Mouse (Mus musculus) MEL (cell line): ENCODE results near the gene Mtx1. TPM values are rescaled to one million over a fixed set of nuclear protein-coding genes. Genes with fewer than 3 reads are reported as not detected.

ENCODE experiments used
- DNase-seq: peaks from one replicate; pipeline ENCODE4 v3.0.0; 2011; ENCODE audit warnings: low read depth, low spot score
- H3K27ac ChIP-seq: 2 replicates; pipeline ENCODE4 v1.5.1; 2012; ENCODE audit warnings: low read depth, mild to moderate bottlenecking, control low read depth, low read length, moderate library complexity; ENCODE audit not compliant: control insufficient read depth
- H3K27me3 ChIP-seq, 2 experiments: fragments of 150-350 bp in 1 of 2; sonication (generic) in 1 of 2; 2 replicates each; pipeline ENCODE4 v1.6.1; 2012; ENCODE audit warnings: low read length in 2 of 2, mild to moderate bottlenecking in 2 of 2, improper control_type of control experiment in 1 of 2, moderate library complexity in 1 of 2; ENCODE audit not compliant: insufficient read depth in 2 of 2, control insufficient read depth in 1 of 2
- H3K36me3 ChIP-seq, 2 experiments: 2 replicates each; pipeline ENCODE4 v1.6.1; 2012 to 2014; ENCODE audit warnings: low read length in 2 of 2, improper control_type of control experiment in 1 of 2, inconsistent platforms in 1 of 2, mild to moderate bottlenecking in 1 of 2; ENCODE audit not compliant: insufficient read depth in 2 of 2, control insufficient read depth in 1 of 2
- H3K4me1 ChIP-seq, 2 experiments: fragments of 150-350 bp in 1 of 2; sonication (generic) in 1 of 2; 2 replicates each; pipeline ENCODE4 v1.6.1; 2012; ENCODE audit warnings: low read length in 2 of 2, improper control_type of control experiment in 1 of 2, mild to moderate bottlenecking in 1 of 2; ENCODE audit not compliant: insufficient read depth in 2 of 2, control insufficient read depth in 1 of 2
- H3K4me3 ChIP-seq, 2 experiments: fragments of 150-350 bp in 1 of 2; sonication (generic) in 1 of 2; 2 replicates each; pipeline ENCODE4 v1.5.1; 2012; ENCODE audit warnings: low read depth in 2 of 2, low read length in 2 of 2, mild to moderate bottlenecking in 2 of 2, moderate library complexity in 2 of 2, control low read depth in 1 of 2, improper control_type of control experiment in 1 of 2; ENCODE audit not compliant: control insufficient read depth in 1 of 2, insufficient read depth in 1 of 2
- H3K79me2 ChIP-seq: 2 replicates; pipeline ENCODE4 v1.6.1; 2012; ENCODE audit warnings: mild to moderate bottlenecking, low read length, moderate library complexity; ENCODE audit not compliant: control insufficient read depth, poor library complexity, insufficient read depth
- H3K9ac ChIP-seq: 2 replicates; pipeline ENCODE4 v1.6.1; 2012; ENCODE audit warnings: low read depth, mild to moderate bottlenecking, control low read depth, low read length, moderate library complexity; ENCODE audit not compliant: control insufficient read depth, poor library complexity, severe bottlenecking
- H3K9me3 ChIP-seq: fragments of 150-350 bp; sonication (generic); replicated peaks from 2 replicates; pipeline ENCODE4 v1.6.1; 2012; ENCODE audit warnings: mild to moderate bottlenecking, low read length, improper control_type of control experiment, moderate library complexity; ENCODE audit not compliant: insufficient read depth
- BHLHE40 ChIP-seq: IDR thresholded peaks from 2 replicates; pipeline ENCODE4 v1.6.1; 2012; ENCODE audit warnings: low read depth, mild to moderate bottlenecking, inconsistent platforms, low read length, improper control_type of control experiment, borderline replicate concordance
- CHD1 ChIP-seq: IDR thresholded peaks from 2 replicates; pipeline ENCODE4 v1.6.1; 2012; ENCODE audit warnings: low read depth, mild to moderate bottlenecking, inconsistent platforms, low read length, improper control_type of control experiment
- CTCF ChIP-seq, 3 experiments: IDR thresholded peaks in 2 of 3; conservative IDR thresholded peaks in 1 of 3; 2 replicates each; pipeline ENCODE4 v1.5.1; 2011 to 2012; ENCODE audit warnings: low read length in 3 of 3, low read depth in 2 of 3, mild to moderate bottlenecking in 2 of 3, improper control_type of control experiment in 1 of 3, inconsistent platforms in 1 of 3, mixed read lengths in 1 of 3, moderate library complexity in 1 of 3; ENCODE audit not compliant: control insufficient read depth in 1 of 3, insufficient read depth in 1 of 3, poor library complexity in 1 of 3, severe bottlenecking in 1 of 3
- E2F4 ChIP-seq: IDR thresholded peaks from 2 replicates; pipeline ENCODE4 v1.6.1; 2011; ENCODE audit warnings: low read depth, low read length, improper control_type of control experiment, borderline replicate concordance
- ELF1 ChIP-seq: IDR thresholded peaks from 2 replicates; pipeline ENCODE4 v1.6.1; 2014; ENCODE audit warnings: low read depth, mild to moderate bottlenecking, inconsistent platforms, low read length, improper control_type of control experiment, moderate library complexity
- EP300 ChIP-seq, 2 experiments: IDR thresholded peaks; 2 replicates each; pipeline ENCODE4 v1.6.1; 2011; ENCODE audit warnings: improper control_type of control experiment in 2 of 2, low read length in 2 of 2, low read depth in 1 of 2, mild to moderate bottlenecking in 1 of 2
- ETS1 ChIP-seq: IDR thresholded peaks from 2 replicates; pipeline ENCODE4 v1.6.1; 2012; ENCODE audit warnings: low read depth, mild to moderate bottlenecking, inconsistent platforms, low read length, improper control_type of control experiment, moderate library complexity
- GABPA ChIP-seq: IDR thresholded peaks from 2 replicates; pipeline ENCODE4 v1.6.1; 2012; ENCODE audit warnings: low read depth, mild to moderate bottlenecking, inconsistent platforms, low read length, improper control_type of control experiment, moderate library complexity
- GATA1 ChIP-seq: IDR thresholded peaks from 2 replicates; pipeline ENCODE4 v1.6.1; 2011; ENCODE audit warnings: low read depth, low read length, improper control_type of control experiment
- HCFC1 ChIP-seq: IDR thresholded peaks from 2 replicates; pipeline ENCODE4 v1.6.1; 2012; ENCODE audit warnings: low read depth, mild to moderate bottlenecking, inconsistent platforms, low read length, improper control_type of control experiment, moderate library complexity
- JUND ChIP-seq: IDR thresholded peaks from 2 replicates; pipeline ENCODE4 v1.6.1; 2011; ENCODE audit warnings: low read depth, mild to moderate bottlenecking, improper control_type of control experiment, low read length
- KAT2A ChIP-seq: conservative IDR thresholded peaks from 2 replicates; pipeline ENCODE4 v1.6.1; 2012; ENCODE audit warnings: low read depth, low read length, improper control_type of control experiment, inconsistent platforms
- MAX ChIP-seq: IDR thresholded peaks from 2 replicates; pipeline ENCODE4 v1.6.1; 2011; ENCODE audit warnings: low read length, improper control_type of control experiment
- MAZ ChIP-seq: IDR thresholded peaks from 2 replicates; pipeline ENCODE4 v1.6.1; 2012; ENCODE audit warnings: low read depth, mild to moderate bottlenecking, inconsistent platforms, low read length, improper control_type of control experiment
- MEF2A ChIP-seq: IDR thresholded peaks from 2 replicates; pipeline ENCODE4 v1.6.1; 2014; ENCODE audit warnings: low read depth, mild to moderate bottlenecking, inconsistent platforms, low read length, improper control_type of control experiment; ENCODE audit not compliant: poor library complexity, insufficient replicate concordance, severe bottlenecking; ENCODE audit errors: extremely low read depth
- MXI1 ChIP-seq: IDR thresholded peaks from 2 replicates; pipeline ENCODE4 v1.6.1; 2011; ENCODE audit warnings: mild to moderate bottlenecking, low read depth, low read length, improper control_type of control experiment
- MYB ChIP-seq: IDR thresholded peaks from 2 replicates; pipeline ENCODE4 v1.6.1; 2011; ENCODE audit warnings: mild to moderate bottlenecking, low read depth, low read length, improper control_type of control experiment
- MYC ChIP-seq: IDR thresholded peaks from 2 replicates; pipeline ENCODE4 v1.6.1; 2011; ENCODE audit warnings: low read depth, mild to moderate bottlenecking, low read length, improper control_type of control experiment, moderate library complexity
- NELFE ChIP-seq: IDR thresholded peaks from 2 replicates; pipeline ENCODE4 v1.6.1; 2011; ENCODE audit warnings: low read depth, low read length, improper control_type of control experiment
- NRF1 ChIP-seq: IDR thresholded peaks from 2 replicates; pipeline ENCODE4 v1.6.1; 2014; ENCODE audit warnings: low read depth, mild to moderate bottlenecking, inconsistent platforms, low read length, improper control_type of control experiment, moderate library complexity; ENCODE audit not compliant: poor library complexity, insufficient read depth, severe bottlenecking
- POLR2A ChIP-seq, 2 experiments: IDR thresholded peaks; 2 replicates each; pipeline ENCODE4 v1.6.1; 2011 to 2012; ENCODE audit warnings: low read length in 2 of 2, mild to moderate bottlenecking in 2 of 2, control low read depth in 1 of 2, improper control_type of control experiment in 1 of 2, low read depth in 1 of 2, moderate library complexity in 1 of 2; ENCODE audit not compliant: control insufficient read depth in 1 of 2, insufficient read depth in 1 of 2, poor library complexity in 1 of 2
- RAD21 ChIP-seq: IDR thresholded peaks from 2 replicates; pipeline ENCODE4 v1.6.1; 2011; ENCODE audit warnings: mild to moderate bottlenecking, low read depth, low read length, improper control_type of control experiment
- RCOR1 ChIP-seq: IDR thresholded peaks from 2 replicates; pipeline ENCODE4 v1.6.1; 2012; ENCODE audit warnings: low read depth, mild to moderate bottlenecking, inconsistent platforms, low read length, improper control_type of control experiment
- SIN3A ChIP-seq: IDR thresholded peaks from 2 replicates; pipeline ENCODE4 v1.6.1; 2012; ENCODE audit warnings: low read length, improper control_type of control experiment, inconsistent platforms
- SMC3 ChIP-seq: IDR thresholded peaks from 2 replicates; pipeline ENCODE4 v1.6.1; 2011; ENCODE audit warnings: low read depth, low read length, improper control_type of control experiment
- TAL1 ChIP-seq: IDR thresholded peaks from 2 replicates; pipeline ENCODE4 v1.6.1; 2012; ENCODE audit warnings: mild to moderate bottlenecking, inconsistent platforms, low read length, moderate library complexity, mixed read lengths
- TBP ChIP-seq: IDR thresholded peaks from 2 replicates; pipeline ENCODE4 v1.8.0; 2011; ENCODE audit warnings: low read depth, low read length, improper control_type of control experiment
- TCF12 ChIP-seq: IDR thresholded peaks from 2 replicates; pipeline ENCODE4 v1.6.1; 2014; ENCODE audit warnings: low read depth, mild to moderate bottlenecking, inconsistent platforms, low read length, improper control_type of control experiment, moderate library complexity
- UBTF ChIP-seq: IDR thresholded peaks from 2 replicates; pipeline ENCODE4 v1.6.1; 2012; ENCODE audit warnings: low read depth, mild to moderate bottlenecking, inconsistent platforms, low read length, improper control_type of control experiment, moderate library complexity, borderline replicate concordance; ENCODE audit not compliant: insufficient read depth
- USF1 ChIP-seq: IDR thresholded peaks from 2 replicates; pipeline ENCODE4 v1.6.1; 2014; ENCODE audit warnings: low read depth, mild to moderate bottlenecking, inconsistent platforms, low read length, improper control_type of control experiment, moderate library complexity
- USF2 ChIP-seq, 2 experiments: IDR thresholded peaks; 2 replicates each; pipeline ENCODE4 v1.6.1; 2011 to 2012; ENCODE audit warnings: improper control_type of control experiment in 2 of 2, low read length in 2 of 2, borderline replicate concordance in 1 of 2, inconsistent platforms in 1 of 2, low read depth in 1 of 2, mild to moderate bottlenecking in 1 of 2; ENCODE audit not compliant: insufficient read depth in 1 of 2
- ZC3H11A ChIP-seq: IDR thresholded peaks from 2 replicates; pipeline ENCODE4 v1.6.1; 2012; ENCODE audit warnings: low read depth, mild to moderate bottlenecking, inconsistent platforms, low read length, improper control_type of control experiment
- ZKSCAN1 ChIP-seq: IDR thresholded peaks from 2 replicates; pipeline ENCODE4 v1.6.1; 2012; ENCODE audit warnings: low read depth, mild to moderate bottlenecking, inconsistent platforms, low read length, improper control_type of control experiment, moderate library complexity
- ZMIZ1 ChIP-seq: IDR thresholded peaks from 2 replicates; pipeline ENCODE4 v1.6.1; 2012; ENCODE audit warnings: low read depth, mild to moderate bottlenecking, inconsistent platforms, low read length, improper control_type of control experiment, moderate library complexity
- ZNF384 ChIP-seq: IDR thresholded peaks from 2 replicates; pipeline ENCODE4 v1.6.1; 2012; ENCODE audit warnings: low read depth, mild to moderate bottlenecking, inconsistent platforms, low read length, improper control_type of control experiment
- polyA plus RNA-seq, 2 experiments: library from polyadenylated mRNA; stranded (reverse) in 1 of 2; unstranded in 1 of 2; fragments of >175 nt in 1 of 2; fragments of >200 nt in 1 of 2; gene quantifications; 2 replicates each; pipeline versions ENCODE4 v1.2.1 to v1.2.4; 2012; ENCODE audit warnings: low replicate concordance in 2 of 2, low read depth in 1 of 2; ENCODE audit not compliant: insufficient read length in 2 of 2, insufficient read depth in 1 of 2, missing spikeins in 1 of 2
- total RNA-seq: library from RNA; depleted of rRNA; stranded (reverse); fragments of 300-350 nt; gene quantifications from 2 replicates; pipeline ENCODE4 v1.2.3, GENCODE M21; 2012

The Mtx1 gene
- total and polyA plus RNA-seq, 3 experiments, result 314 to 369 TPM; not detected in 1

- Histone ChIP-seq H3K27ac (peak within 1 kb of the TSS; percentile 89), H3K36me3 (peaks cover 11 to 19% of the 10 kb centered on the region in 2 experiments), H3K27me3 (no peaks in the 10 kb centered on the region), H3K9me3 (no peaks in the 10 kb centered on the region), H3K4me1 (peaks cover 8 to 20% of the 10 kb centered on the region in 2 experiments), H3K79me2 (peaks cover 29% of the 10 kb centered on the region), H3K4me3 (peak within 1 kb of the TSS; percentile 76 to 80), H3K9ac (peak within 1 kb of the TSS; percentile 95)
- peak; percentile 99 for DNase-seq
- peak; percentile 92 for TF ChIP-seq USF1
- TF ChIP-seq EP300 (IDR thresholded peaks at IDR 0.05; ENCODE audit: low read depth in 1 of 2, low read length in 2 of 2), result peak; percentile 21 to 51; a peak in 3 of 4 replicates
- TF ChIP-seq CTCF (IDR thresholded peaks at IDR 0.05 in 2 of 3, conservative IDR thresholded peaks at IDR 0.05 in 1 of 3; ENCODE audit: control insufficient read depth in 1 of 3, insufficient read depth in 1 of 3, low read depth in 2 of 3, low read length in 3 of 3, poor library complexity in 1 of 3, severe bottlenecking in 1 of 3), result no peak
- TF ChIP-seq ZMIZ1, result peak; percentile 99
- peak; percentile 44; the same call in 1 of the 2 replicates for TF ChIP-seq RCOR1
- TF ChIP-seq SMC3, result no peak
- TF ChIP-seq UBTF, result peak; percentile 93; the same call in 1 of the 2 replicates
- no peak for TF ChIP-seq E2F4
- TF ChIP-seq RAD21, result no peak
- peak; percentile 83 for TF ChIP-seq SIN3A
- TF ChIP-seq MAX, result peak; percentile 98
- TF ChIP-seq MAZ, result peak; percentile 51; the same call in 1 of the 2 replicates
- TF ChIP-seq POLR2A (IDR thresholded peaks at IDR 0.05; ENCODE audit: control insufficient read depth in 1 of 2, insufficient read depth in 1 of 2, low read depth in 1 of 2, low read length in 2 of 2, poor library complexity in 1 of 2), result peak; percentile 85 to 98
- peak; percentile 65 for TF ChIP-seq NRF1
- TF ChIP-seq GABPA, result no peak
- peak; percentile 83 for TF ChIP-seq HCFC1
- TF ChIP-seq MYB, result no peak
- peak; percentile 24; the same call in 1 of the 2 replicates for TF ChIP-seq KAT2A
- TF ChIP-seq BHLHE40, result peak; percentile 87
- TF ChIP-seq ZKSCAN1, result no peak
- TF ChIP-seq MXI1, result peak; percentile 98
- TF ChIP-seq GATA1, result no peak
- peak; percentile 84 for TF ChIP-seq TCF12
- TF ChIP-seq CHD1, result no peak
- peak in 1 of 2 experiments; percentile 64; a peak in 1 of 4 replicates for TF ChIP-seq USF2 (IDR thresholded peaks at IDR 0.05; ENCODE audit: borderline replicate concordance in 1 of 2, insufficient read depth in 1 of 2, low read depth in 1 of 2, low read length in 2 of 2)
- TF ChIP-seq MYC, result peak; percentile 94
- no peak for TF ChIP-seq TAL1
- TF ChIP-seq MEF2A, result no peak
- TF ChIP-seq ELF1, result peak; percentile 69
- TF ChIP-seq ZNF384, result peak; percentile 53
- TF ChIP-seq TBP, result peak; percentile 91
- TF ChIP-seq NELFE, result peak; percentile 95
- TF ChIP-seq ZC3H11A, result no peak
- TF ChIP-seq ETS1, result peak; percentile 60; the same call in 1 of the 2 replicates
- TF ChIP-seq JUND, result 0 out of 2 replicates have a peak, but pooled peaks have one; percentile 56
Measured at GRCm38 (mm10) chr3:89164506-89165267, 62.2 kb downstream of the Mtx1 start, which contains the start of gene Clk2. Gene Clk2 (plus strand): TSS chr3:89164795.
